Mouse (Mus musculus) ZHBTc4 (cell line): ENCODE results near the gene Nav1.

ENCODE experiments used
- DNase-seq: peaks from one replicate; pipeline ENCODE4 v3.0.0-alpha.2; 2011; ENCODE audit warnings: low read depth, low spot score

Gene Nav1

GRCm38 (mm10) chr1:135607019-135607418, at the start of gene Nav1:
Gene Nav1 (minus strand): TSS chr1:135607295.
- peak; percentile 36 for DNase-seq

- DNase-seq: no peak
Observed at GRCm38 (mm10) chr1:135653909-135654308, 46.8 kb upstream of the Nav1 start.

GRCm38 (mm10) chr1:135645459-135646195, 38.5 kb upstream of the Nav1 start:
- no peak for DNase-seq

GRCm38 (mm10) chr1:135644110-135644509, 37.0 kb upstream of the Nav1 start:
- DNase-seq: no peak

- no peak for DNase-seq
Observed at GRCm38 (mm10) chr1:135643691-135644090, 36.6 kb upstream of the Nav1 start.

GRCm38 (mm10) chr1:135639853-135640252, 32.8 kb upstream of the Nav1 start:
- DNase-seq: no peak

- DNase-seq: peak; percentile 45
Observed at GRCm38 (mm10) chr1:135639093-135639492, 32.0 kb upstream of the Nav1 start.

GRCm38 (mm10) chr1:135637574-135638008, 30.5 kb upstream of the Nav1 start:
- peak; percentile 69 for DNase-seq

GRCm38 (mm10) chr1:135636111-135636511, 29.0 kb upstream of the Nav1 start:
- DNase-seq: no peak

- DNase-seq: no peak
Observed at GRCm38 (mm10) chr1:135635323-135636064, 28.4 kb upstream of the Nav1 start.

- peak; percentile 81 for DNase-seq
Observed at GRCm38 (mm10) chr1:135634791-135635190, 27.7 kb upstream of the Nav1 start.

GRCm38 (mm10) chr1:135633884-135634283, 26.8 kb upstream of the Nav1 start:
- DNase-seq: peak; percentile 87

- DNase-seq: no peak
Observed at GRCm38 (mm10) chr1:135633478-135633877, 26.4 kb upstream of the Nav1 start.

- peak; percentile 84 for DNase-seq
Observed at GRCm38 (mm10) chr1:135632199-135632598, 25.1 kb upstream of the Nav1 start.

- peak; percentile 92 for DNase-seq
Observed at GRCm38 (mm10) chr1:135631515-135631914, 24.4 kb upstream of the Nav1 start.

GRCm38 (mm10) chr1:135629846-135630245, 22.8 kb upstream of the Nav1 start:
- DNase-seq: no peak

- no peak for DNase-seq
Observed at GRCm38 (mm10) chr1:135626218-135626617, 19.1 kb upstream of the Nav1 start.

- DNase-seq: no peak
Observed at GRCm38 (mm10) chr1:135625741-135626140, 18.6 kb upstream of the Nav1 start.

GRCm38 (mm10) chr1:135624646-135625045, 17.6 kb upstream of the Nav1 start:
- DNase-seq: no peak

GRCm38 (mm10) chr1:135623136-135623535, 16.0 kb upstream of the Nav1 start:
- no peak for DNase-seq

- peak; percentile 20 for DNase-seq
Observed at GRCm38 (mm10) chr1:135621307-135621706, 14.2 kb upstream of the Nav1 start.

GRCm38 (mm10) chr1:135619932-135620391, 12.9 kb upstream of the Nav1 start:
- peak; percentile 61 for DNase-seq

- no peak for DNase-seq
Observed at GRCm38 (mm10) chr1:135619130-135619529, 12.0 kb upstream of the Nav1 start.
